Mouse (Mus musculus) liver, embryonic 14.5 days (tissue): ENCODE data around the gene Mall. TPM values are rescaled to one million over a fixed set of nuclear protein-coding genes. Genes with fewer than 3 reads are reported as not detected.

Experiments
- ATAC-seq: fragments of 200-750 bp; cut with Nextera tagmentation; 2 replicates; pipeline ENCODE4 v1.8.0; 2017; ENCODE audit warnings: moderate number of reproducible peaks, mild to moderate bottlenecking, moderate library complexity; ENCODE audit not compliant: insufficient read depth
- DNase-seq, 3 experiments: peaks; one replicate each; pipeline ENCODE4 v3.0.0-alpha.2; 2012 to 2013; ENCODE audit warnings: low read depth in 3 of 3, low spot score in 3 of 3
- H3K27ac ChIP-seq: fragments of 300-500 bp; sonication (generic); 2 replicates; pipeline ENCODE4 v1.5.1; 2014; ENCODE audit warnings: moderate library complexity, mild to moderate bottlenecking, control low read depth, inconsistent platforms
- H3K27me3 ChIP-seq: fragments of 300-500 bp; sonication (generic); 2 replicates; pipeline ENCODE4 v1.6.1; 2014; ENCODE audit warnings: mild to moderate bottlenecking, low read length, moderate library complexity; ENCODE audit not compliant: control insufficient read depth, insufficient read depth
- H3K36me3 ChIP-seq: fragments of 300-500 bp; sonication (generic); replicated peaks from 2 replicates; pipeline ENCODE4 v1.6.1; 2014; ENCODE audit warnings: low read depth; ENCODE audit not compliant: control insufficient read depth, insufficient read depth
- H3K4me1 ChIP-seq, 2 experiments: fragments of 200-500 bp in 1 of 2; fragments of 300-500 bp in 1 of 2; sonication (generic) in 1 of 2; replicated peaks; 2 replicates each; pipeline ENCODE4 v1.6.1; 2012 to 2014; ENCODE audit warnings: antibody characterized with exemption in 1 of 2, inconsistent platforms in 1 of 2, low read length in 1 of 2; ENCODE audit not compliant: control insufficient read depth in 2 of 2, insufficient read depth in 2 of 2
- H3K4me2 ChIP-seq: fragments of 300-500 bp; sonication (generic); 2 replicates; pipeline ENCODE4 v1.6.1; 2014; ENCODE audit warnings: low read depth, mild to moderate bottlenecking, control low read depth, moderate library complexity
- H3K4me3 ChIP-seq, 2 experiments: fragments of 200-500 bp in 1 of 2; fragments of 300-500 bp in 1 of 2; sonication (generic) in 1 of 2; 2 replicates each; pipeline ENCODE4 v1.5.1; 2012 to 2014; ENCODE audit warnings: low read depth in 2 of 2, low read length in 2 of 2, mild to moderate bottlenecking in 2 of 2, control low read depth in 1 of 2, inconsistent platforms in 1 of 2, moderate library complexity in 1 of 2; ENCODE audit not compliant: insufficient read depth in 1 of 2
- H3K9ac ChIP-seq: fragments of 300-500 bp; sonication (generic); replicated peaks from 2 replicates; pipeline ENCODE4 v1.6.1; 2014; ENCODE audit warnings: mild to moderate bottlenecking, control low read depth, moderate library complexity
- H3K9me3 ChIP-seq: fragments of 300-500 bp; sonication (generic); 2 replicates; pipeline ENCODE4 v1.6.1; 2016; ENCODE audit warnings: low read length, mixed read lengths; ENCODE audit not compliant: control insufficient read depth
- CTCF ChIP-seq: IDR thresholded peaks from 2 replicates; pipeline ENCODE4 v1.5.1; 2016; ENCODE audit warnings: antibody characterized with exemption, low read depth, control low read depth
- EP300 ChIP-seq: IDR thresholded peaks from 2 replicates; pipeline ENCODE4 v1.6.1; 2016; ENCODE audit warnings: antibody characterized with exemption, low read depth
- WGBS: fragments of 180-500 bp; shearing (Covaris S2); extraction: QIAGEN DNeasy Blood & Tissue Kit; methylation state at CpG from one replicate; pipeline ENCODE4 v1.1.7; 2014; ENCODE audit not compliant: insufficient replicate concordance; 5-methylcytosine and 5-hydroxymethylcytosine counted together
- polyA plus RNA-seq, 2 experiments: library from polyadenylated mRNA; depleted of rRNA in 1 of 2; stranded (reverse) in 1 of 2; unstranded in 1 of 2; fragments of >200 nt; fragmentation: Nextera tagmentation in 1 of 2; extraction: Ambion mirVana in 1 of 2; gene quantifications; 2 replicates each; pipeline versions ENCODE4 v1.2.1 to v1.2.3; 2012 to 2014

Gene Mall
- polyA plus RNA-seq, 2 experiments: 0.02 TPM; not detected in 1

- TF ChIP-seq EP300 (no peak), CTCF (no peak)
- no peak within 1 kb of the TSS; a peak in 1 of 4 replicates for H3K4me3 ChIP-seq
- H3K4me1 ChIP-seq: no peaks in the 10 kb centered on the region
- no peak for ATAC-seq
- H3K27me3 ChIP-seq: peaks cover 37% of the 10 kb centered on the region
- H3K36me3 ChIP-seq: no peaks in the 10 kb centered on the region
- H3K27ac ChIP-seq: no peak within 1 kb of the TSS
- H3K9ac ChIP-seq: no peak within 1 kb of the TSS
- no peaks in the 10 kb centered on the region for H3K9me3 ChIP-seq
- 2% methylated on average over 43 of the region's 43 CpGs for WGBS
- no peak for DNase-seq
- H3K4me2 ChIP-seq: peak within 1 kb of the TSS; percentile 40
Observed at GRCm38 (mm10) chr2:127656086-127656720, 73.5 kb downstream of the Mall start, which contains the start of gene Mal. Mal (minus strand) TSS chr2:127656695.

GRCm38 (mm10) chr2:127655419-127655818, 74.3 kb downstream of the Mall start:
- H3K27me3 ChIP-seq: peaks cover 37% of the 10 kb centered on the region
- ATAC-seq (no peak), DNase-seq (no peak)
- no peak overlapping the region for H3K27ac ChIP-seq
- TF ChIP-seq CTCF (no peak), EP300 (no peak)
- H3K4me2 ChIP-seq: no peak overlapping the region
- no peaks in the 10 kb centered on the region for H3K4me1 ChIP-seq
- H3K9me3 ChIP-seq: no peaks in the 10 kb centered on the region
- H3K9ac ChIP-seq: no peak overlapping the region
- H3K36me3 ChIP-seq: no peaks in the 10 kb centered on the region
- H3K4me3 ChIP-seq: no peak overlapping the region
- WGBS: 4% methylated on average over 9 of the region's 9 CpGs

GRCm38 (mm10) chr2:127654786-127655185, 74.9 kb downstream of the Mall start:
- Histone ChIP-seq H3K4me1 (no peaks in the 10 kb centered on the region), H3K4me3 (no peak overlapping the region), H3K9me3 (no peaks in the 10 kb centered on the region), H3K4me2 (no peak overlapping the region), H3K9ac (no peak overlapping the region), H3K27ac (no peak overlapping the region), H3K36me3 (no peaks in the 10 kb centered on the region), H3K27me3 (peaks cover 37% of the 10 kb centered on the region)
- DNase-seq: no peak
- ATAC-seq: no peak
- TF ChIP-seq EP300 (no peak), CTCF (no peak)
- WGBS: 44% methylated on average over 3 of the region's 3 CpGs

Other genes starting within 250 kb of the Mall start
- gene Kcnip3, start 207.8 kb downstream of the Mall start, polyA plus RNA-seq (2012; rRNA removed): 0.36 and 0.38 TPM in 2 replicates
- gene Kcnip3, start 207.8 kb downstream of the Mall start, polyA plus RNA-seq (2014; fragmentation: Nextera tagmentation; extraction: Ambion mirVana): 0.42 and 0.59 TPM in 2 replicates
- 0.01 TPM in 1 of 2 replicates, not detected in the other for gene Prom2, start 188.5 kb downstream of the Mall start, polyA plus RNA-seq (2012; rRNA removed)
- gene Prom2, start 188.5 kb downstream of the Mall start, polyA plus RNA-seq (2014; fragmentation: Nextera tagmentation; extraction: Ambion mirVana): not detected in 2 replicates
- gene Zfp661, start 142.8 kb downstream of the Mall start, polyA plus RNA-seq (2012; rRNA removed): 1.0 and 1.1 TPM in 2 replicates
- gene Zfp661, start 142.8 kb downstream of the Mall start, polyA plus RNA-seq (2014; fragmentation: Nextera tagmentation; extraction: Ambion mirVana): 0.83 and 0.86 TPM in 2 replicates
- 25.2 and 46.4 TPM in 2 replicates for gene Mrps5, start 142.7 kb downstream of the Mall start, polyA plus RNA-seq (2012; rRNA removed)
- 80.1 and 80.3 TPM in 2 replicates for gene Mrps5, start 142.7 kb downstream of the Mall start, polyA plus RNA-seq (2014; fragmentation: Nextera tagmentation; extraction: Ambion mirVana)
- gene Mal, start 73.2 kb downstream of the Mall start, polyA plus RNA-seq (2012; rRNA removed): 0.01 and 0.03 TPM in 2 replicates
- 0.06 and 0.10 TPM in 2 replicates for gene Mal, start 73.2 kb downstream of the Mall start, polyA plus RNA-seq (2014; fragmentation: Nextera tagmentation; extraction: Ambion mirVana)
- gene Nphp1, start 59.0 kb upstream of the Mall start, polyA plus RNA-seq (2012; rRNA removed): 2.9 and 4.9 TPM in 2 replicates
- gene Nphp1, start 59.0 kb upstream of the Mall start, polyA plus RNA-seq (2014; fragmentation: Nextera tagmentation; extraction: Ambion mirVana): 5.5 and 6.8 TPM in 2 replicates
- gene Mtln, start 62.6 kb upstream of the Mall start, polyA plus RNA-seq (2012; rRNA removed): 9.8 and 24.3 TPM in 2 replicates
- 25.4 and 28.1 TPM in 2 replicates for gene Mtln, start 62.6 kb upstream of the Mall start, polyA plus RNA-seq (2014; fragmentation: Nextera tagmentation; extraction: Ambion mirVana)
- gene Bub1, start 101.9 kb upstream of the Mall start, polyA plus RNA-seq (2012; rRNA removed): 10.8 and 17.0 TPM in 2 replicates
- 11.5 and 14.5 TPM in 2 replicates for gene Bub1, start 101.9 kb upstream of the Mall start, polyA plus RNA-seq (2014; fragmentation: Nextera tagmentation; extraction: Ambion mirVana)
- gene Acoxl, start 108.9 kb upstream of the Mall start, polyA plus RNA-seq (2012; rRNA removed): not detected in 2 replicates
- not detected in 2 replicates for gene Acoxl, start 108.9 kb upstream of the Mall start, polyA plus RNA-seq (2014; fragmentation: Nextera tagmentation; extraction: Ambion mirVana)